Mouse (Mus musculus) MEL (cell line): ENCODE data around the gene Mecom. TPM values are rescaled to one million over a fixed set of nuclear protein-coding genes. Genes with fewer than 3 reads are reported as not detected.

Experiments used
- DNase-seq: peaks from one replicate; pipeline ENCODE4 v3.0.0; 2011; ENCODE audit warnings: low read depth, low spot score
- H3K27ac ChIP-seq: 2 replicates; pipeline ENCODE4 v1.5.1; 2012; ENCODE audit warnings: low read depth, mild to moderate bottlenecking, control low read depth, low read length, moderate library complexity; ENCODE audit not compliant: control insufficient read depth
- H3K27me3 ChIP-seq, 2 experiments: fragments of 150-350 bp in 1 of 2; sonication (generic) in 1 of 2; 2 replicates each; pipeline ENCODE4 v1.6.1; 2012; ENCODE audit warnings: low read length in 2 of 2, mild to moderate bottlenecking in 2 of 2, improper control_type of control experiment in 1 of 2, moderate library complexity in 1 of 2; ENCODE audit not compliant: insufficient read depth in 2 of 2, control insufficient read depth in 1 of 2
- H3K36me3 ChIP-seq, 2 experiments: 2 replicates each; pipeline ENCODE4 v1.6.1; 2012 to 2014; ENCODE audit warnings: low read length in 2 of 2, improper control_type of control experiment in 1 of 2, inconsistent platforms in 1 of 2, mild to moderate bottlenecking in 1 of 2; ENCODE audit not compliant: insufficient read depth in 2 of 2, control insufficient read depth in 1 of 2
- H3K4me1 ChIP-seq, 2 experiments: fragments of 150-350 bp in 1 of 2; sonication (generic) in 1 of 2; 2 replicates each; pipeline ENCODE4 v1.6.1; 2012; ENCODE audit warnings: low read length in 2 of 2, improper control_type of control experiment in 1 of 2, mild to moderate bottlenecking in 1 of 2; ENCODE audit not compliant: insufficient read depth in 2 of 2, control insufficient read depth in 1 of 2
- H3K4me3 ChIP-seq, 2 experiments: fragments of 150-350 bp in 1 of 2; sonication (generic) in 1 of 2; 2 replicates each; pipeline ENCODE4 v1.5.1; 2012; ENCODE audit warnings: low read depth in 2 of 2, low read length in 2 of 2, mild to moderate bottlenecking in 2 of 2, moderate library complexity in 2 of 2, control low read depth in 1 of 2, improper control_type of control experiment in 1 of 2; ENCODE audit not compliant: control insufficient read depth in 1 of 2, insufficient read depth in 1 of 2
- H3K79me2 ChIP-seq: 2 replicates; pipeline ENCODE4 v1.6.1; 2012; ENCODE audit warnings: mild to moderate bottlenecking, low read length, moderate library complexity; ENCODE audit not compliant: control insufficient read depth, poor library complexity, insufficient read depth
- H3K9ac ChIP-seq: 2 replicates; pipeline ENCODE4 v1.6.1; 2012; ENCODE audit warnings: low read depth, mild to moderate bottlenecking, control low read depth, low read length, moderate library complexity; ENCODE audit not compliant: control insufficient read depth, poor library complexity, severe bottlenecking
- H3K9me3 ChIP-seq: fragments of 150-350 bp; sonication (generic); replicated peaks from 2 replicates; pipeline ENCODE4 v1.6.1; 2012; ENCODE audit warnings: mild to moderate bottlenecking, low read length, improper control_type of control experiment, moderate library complexity; ENCODE audit not compliant: insufficient read depth
- ELF1 ChIP-seq: IDR thresholded peaks from 2 replicates; pipeline ENCODE4 v1.6.1; 2014; ENCODE audit warnings: low read depth, mild to moderate bottlenecking, inconsistent platforms, low read length, improper control_type of control experiment, moderate library complexity
- EP300 ChIP-seq, 2 experiments: IDR thresholded peaks; 2 replicates each; pipeline ENCODE4 v1.6.1; 2011; ENCODE audit warnings: improper control_type of control experiment in 2 of 2, low read length in 2 of 2, low read depth in 1 of 2, mild to moderate bottlenecking in 1 of 2
- ETS1 ChIP-seq: IDR thresholded peaks from 2 replicates; pipeline ENCODE4 v1.6.1; 2012; ENCODE audit warnings: low read depth, mild to moderate bottlenecking, inconsistent platforms, low read length, improper control_type of control experiment, moderate library complexity
- GABPA ChIP-seq: IDR thresholded peaks from 2 replicates; pipeline ENCODE4 v1.6.1; 2012; ENCODE audit warnings: low read depth, mild to moderate bottlenecking, inconsistent platforms, low read length, improper control_type of control experiment, moderate library complexity
- GATA1 ChIP-seq: IDR thresholded peaks from 2 replicates; pipeline ENCODE4 v1.6.1; 2011; ENCODE audit warnings: low read depth, low read length, improper control_type of control experiment
- HCFC1 ChIP-seq: IDR thresholded peaks from 2 replicates; pipeline ENCODE4 v1.6.1; 2012; ENCODE audit warnings: low read depth, mild to moderate bottlenecking, inconsistent platforms, low read length, improper control_type of control experiment, moderate library complexity
- KAT2A ChIP-seq: conservative IDR thresholded peaks from 2 replicates; pipeline ENCODE4 v1.6.1; 2012; ENCODE audit warnings: low read depth, low read length, improper control_type of control experiment, inconsistent platforms
- MAX ChIP-seq: IDR thresholded peaks from 2 replicates; pipeline ENCODE4 v1.6.1; 2011; ENCODE audit warnings: low read length, improper control_type of control experiment
- MAZ ChIP-seq: IDR thresholded peaks from 2 replicates; pipeline ENCODE4 v1.6.1; 2012; ENCODE audit warnings: low read depth, mild to moderate bottlenecking, inconsistent platforms, low read length, improper control_type of control experiment
- MEF2A ChIP-seq: IDR thresholded peaks from 2 replicates; pipeline ENCODE4 v1.6.1; 2014; ENCODE audit warnings: low read depth, mild to moderate bottlenecking, inconsistent platforms, low read length, improper control_type of control experiment; ENCODE audit not compliant: poor library complexity, insufficient replicate concordance, severe bottlenecking; ENCODE audit errors: extremely low read depth
- MXI1 ChIP-seq: IDR thresholded peaks from 2 replicates; pipeline ENCODE4 v1.6.1; 2011; ENCODE audit warnings: mild to moderate bottlenecking, low read depth, low read length, improper control_type of control experiment
- MYB ChIP-seq: IDR thresholded peaks from 2 replicates; pipeline ENCODE4 v1.6.1; 2011; ENCODE audit warnings: mild to moderate bottlenecking, low read depth, low read length, improper control_type of control experiment
- NELFE ChIP-seq: IDR thresholded peaks from 2 replicates; pipeline ENCODE4 v1.6.1; 2011; ENCODE audit warnings: low read depth, low read length, improper control_type of control experiment
- NRF1 ChIP-seq: IDR thresholded peaks from 2 replicates; pipeline ENCODE4 v1.6.1; 2014; ENCODE audit warnings: low read depth, mild to moderate bottlenecking, inconsistent platforms, low read length, improper control_type of control experiment, moderate library complexity; ENCODE audit not compliant: poor library complexity, insufficient read depth, severe bottlenecking
- POLR2AphosphoS5 ChIP-seq: IDR thresholded peaks from 2 replicates; pipeline ENCODE4 v1.6.1; 2012; ENCODE audit warnings: low read depth, borderline replicate concordance, mild to moderate bottlenecking, inconsistent platforms, low read length, moderate library complexity, mixed read lengths
- RCOR1 ChIP-seq: IDR thresholded peaks from 2 replicates; pipeline ENCODE4 v1.6.1; 2012; ENCODE audit warnings: low read depth, mild to moderate bottlenecking, inconsistent platforms, low read length, improper control_type of control experiment
- SIN3A ChIP-seq: IDR thresholded peaks from 2 replicates; pipeline ENCODE4 v1.6.1; 2012; ENCODE audit warnings: low read length, improper control_type of control experiment, inconsistent platforms
- TBP ChIP-seq: IDR thresholded peaks from 2 replicates; pipeline ENCODE4 v1.8.0; 2011; ENCODE audit warnings: low read depth, low read length, improper control_type of control experiment
- TCF12 ChIP-seq: IDR thresholded peaks from 2 replicates; pipeline ENCODE4 v1.6.1; 2014; ENCODE audit warnings: low read depth, mild to moderate bottlenecking, inconsistent platforms, low read length, improper control_type of control experiment, moderate library complexity
- UBTF ChIP-seq: IDR thresholded peaks from 2 replicates; pipeline ENCODE4 v1.6.1; 2012; ENCODE audit warnings: low read depth, mild to moderate bottlenecking, inconsistent platforms, low read length, improper control_type of control experiment, moderate library complexity, borderline replicate concordance; ENCODE audit not compliant: insufficient read depth
- USF2 ChIP-seq, 2 experiments: IDR thresholded peaks; 2 replicates each; pipeline ENCODE4 v1.6.1; 2011 to 2012; ENCODE audit warnings: improper control_type of control experiment in 2 of 2, low read length in 2 of 2, borderline replicate concordance in 1 of 2, inconsistent platforms in 1 of 2, low read depth in 1 of 2, mild to moderate bottlenecking in 1 of 2; ENCODE audit not compliant: insufficient read depth in 1 of 2
- ZNF384 ChIP-seq: IDR thresholded peaks from 2 replicates; pipeline ENCODE4 v1.6.1; 2012; ENCODE audit warnings: low read depth, mild to moderate bottlenecking, inconsistent platforms, low read length, improper control_type of control experiment
- polyA plus RNA-seq, 2 experiments: library from polyadenylated mRNA; stranded (reverse) in 1 of 2; unstranded in 1 of 2; fragments of >175 nt in 1 of 2; fragments of >200 nt in 1 of 2; gene quantifications; 2 replicates each; pipeline versions ENCODE4 v1.2.1 to v1.2.4; 2012; ENCODE audit warnings: low replicate concordance in 2 of 2, low read depth in 1 of 2; ENCODE audit not compliant: insufficient read length in 2 of 2, insufficient read depth in 1 of 2, missing spikeins in 1 of 2
- total RNA-seq: library from RNA; depleted of rRNA; stranded (reverse); fragments of 300-350 nt; gene quantifications from 2 replicates; pipeline ENCODE4 v1.2.3, GENCODE M21; 2012

The Mecom gene
- total and polyA plus RNA-seq, 3 experiments: 0.04 TPM; not detected in 2

GRCm38 (mm10) chr3:30243776-30244275, 304.0 kb downstream of the Mecom start:
- Histone ChIP-seq H3K79me2 (no peaks in the 10 kb centered on the region), H3K9me3 (no peaks in the 10 kb centered on the region), H3K9ac (no peak overlapping the region), H3K27ac (no peak overlapping the region), H3K4me3 (no peak overlapping the region), H3K4me1 (no peaks in the 10 kb centered on the region), H3K27me3 (no peaks in the 10 kb centered on the region), H3K36me3 (no peaks in the 10 kb centered on the region)
- no peak for DNase-seq
- TF ChIP-seq GABPA: no peak
- TF ChIP-seq NRF1: no peak
- TF ChIP-seq TBP: no peak

DNA sequence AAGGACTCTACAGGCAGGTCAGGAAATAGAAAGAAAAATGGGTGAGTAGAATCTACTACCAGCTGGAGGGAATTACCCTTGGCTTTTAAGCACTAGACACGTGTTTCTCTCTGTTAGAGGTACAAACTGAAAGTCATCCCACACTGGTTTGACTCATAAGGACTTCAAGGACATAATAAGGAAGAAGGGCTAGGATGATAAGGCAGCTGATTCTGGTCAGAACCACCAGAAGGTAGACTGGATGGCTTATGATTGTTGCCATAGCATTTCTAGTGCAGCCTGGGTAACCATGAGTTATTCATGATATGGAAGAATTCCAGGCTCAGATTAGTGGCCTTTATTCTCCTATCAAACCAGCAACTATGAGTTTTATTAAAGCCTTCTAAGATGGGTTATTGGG, 308.4 kb downstream of the Mecom start:
- Histone ChIP-seq H3K27ac (no peak overlapping the region; the same call in 1 of the 2 replicates), H3K4me3 (no peak overlapping the region), H3K9me3 (no peaks in the 10 kb centered on the region), H3K79me2 (no peaks in the 10 kb centered on the region), H3K4me1 (no peaks in the 10 kb centered on the region), H3K9ac (no peak overlapping the region), H3K36me3 (no peaks in the 10 kb centered on the region), H3K27me3 (no peaks in the 10 kb centered on the region)
- TF ChIP-seq ZNF384 (no peak), GATA1 (0 out of 2 replicates have a peak, but pooled peaks have one; percentile 33), TCF12 (peak; percentile 37; the same call in 1 of the 2 replicates), MAZ (no peak), HCFC1 (no peak), POLR2AphosphoS5 (no peak), SIN3A (no peak), MAX (peak; percentile 48), EP300 (IDR thresholded peaks at IDR 0.05; ENCODE audit: low read depth in 1 of 2, low read length in 2 of 2) (peak in 1 of 2 experiments; percentile 37; a peak in 2 of 4 replicates), ETS1 (peak; percentile 50; the same call in 1 of the 2 replicates)
- peak; percentile 22 for DNase-seq

GRCm38 (mm10) chr3:30237493-30237892, 310.3 kb downstream of the Mecom start:
- Histone ChIP-seq H3K4me1 (no peaks in the 10 kb centered on the region), H3K27me3 (no peaks in the 10 kb centered on the region), H3K9me3 (no peaks in the 10 kb centered on the region)
- DNase-seq: peak; percentile 10
- TF ChIP-seq USF2 (IDR thresholded peaks at IDR 0.05; ENCODE audit: borderline replicate concordance in 1 of 2, insufficient read depth in 1 of 2, low read depth in 1 of 2, low read length in 2 of 2) (no peak), HCFC1 (no peak), UBTF (no peak), ETS1 (0 out of 2 replicates have a peak, but pooled peaks have one; percentile 40), KAT2A (no peak), EP300 (IDR thresholded peaks at IDR 0.05; ENCODE audit: low read depth in 1 of 2, low read length in 2 of 2) (peak; percentile 36 to 68; a peak in 3 of 4 replicates), NELFE (no peak), ELF1 (no peak), RCOR1 (no peak), MEF2A (no peak), MYB (no peak), MXI1 (no peak)
- TF ChIP-seq, all 39 proteins: peak for 2
- no peak overlapping the region for H3K9ac ChIP-seq
- H3K27ac ChIP-seq: no peak overlapping the region
- H3K4me3 ChIP-seq: no peak overlapping the region
- H3K79me2 ChIP-seq: no peaks in the 10 kb centered on the region
- no peaks in the 10 kb centered on the region for H3K36me3 ChIP-seq
